Mouse (Mus musculus): ENCODE results near the gene Tex52.

Gene Tex52

DNA sequence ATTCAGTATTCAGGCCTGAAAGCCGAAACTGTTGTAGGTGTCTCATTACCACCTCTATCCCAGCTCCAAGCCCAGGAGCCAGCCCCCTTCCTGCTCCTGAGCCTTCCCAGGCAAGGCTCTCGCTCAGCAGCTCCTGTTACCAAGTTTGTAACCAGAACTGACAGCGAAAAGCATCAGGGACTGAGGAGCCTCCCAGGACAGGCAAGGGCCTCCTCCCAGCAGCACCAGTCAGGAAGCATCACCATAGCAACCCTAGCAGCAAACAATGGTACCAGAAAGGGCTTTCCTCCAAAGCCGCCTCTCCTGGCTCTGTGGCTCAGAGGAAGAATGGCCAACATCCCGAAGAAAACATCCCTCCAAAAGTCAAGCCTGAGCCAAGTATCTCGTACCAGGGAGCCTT lies at the start of gene Tex52, which contains the start of gene Gm44596:
Tex52 (plus strand) TSS at position 265 of the 400 bp plus-strand sequence.
Gm44596 (plus strand) TSS at position 312 of the 400 bp plus-strand sequence.
- DNase-seq (ENCODE audit: low read depth, low spot score), result peak; percentile 86

- peak; percentile 87 for DNase-seq (ENCODE audit: low read depth, low spot score)
These were observed 40.7 kb upstream of the Tex52 start for GRCm38 (mm10) chr6:128334397-128335124.

GRCm38 (mm10) chr6:128337467-128337866 lies 37.8 kb upstream of the Tex52 start:
- DNase-seq (ENCODE audit: low read depth, low spot score), result no peak

DNA sequence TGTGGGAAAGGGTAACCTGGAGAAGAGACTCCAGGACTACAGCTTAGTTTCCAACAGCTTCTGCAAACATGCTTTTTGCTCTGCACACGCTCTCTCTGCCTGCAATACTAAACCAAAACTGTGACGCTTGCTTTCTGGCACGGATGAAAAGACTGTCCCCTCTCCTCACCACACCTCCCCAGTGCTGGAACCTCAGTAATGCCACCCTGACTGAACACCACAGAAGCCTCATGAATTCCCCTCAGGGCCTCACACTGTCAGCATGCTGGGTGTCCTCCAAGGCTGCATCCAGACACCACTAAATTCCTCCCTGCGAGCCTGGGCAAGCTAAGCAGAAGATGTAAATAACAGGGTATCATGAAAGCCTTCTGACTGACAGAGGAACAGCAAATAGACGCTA lies 36.4 kb upstream of the Tex52 start:
- peak; percentile 26 for DNase-seq (ENCODE audit: low read depth, low spot score)

DNA sequence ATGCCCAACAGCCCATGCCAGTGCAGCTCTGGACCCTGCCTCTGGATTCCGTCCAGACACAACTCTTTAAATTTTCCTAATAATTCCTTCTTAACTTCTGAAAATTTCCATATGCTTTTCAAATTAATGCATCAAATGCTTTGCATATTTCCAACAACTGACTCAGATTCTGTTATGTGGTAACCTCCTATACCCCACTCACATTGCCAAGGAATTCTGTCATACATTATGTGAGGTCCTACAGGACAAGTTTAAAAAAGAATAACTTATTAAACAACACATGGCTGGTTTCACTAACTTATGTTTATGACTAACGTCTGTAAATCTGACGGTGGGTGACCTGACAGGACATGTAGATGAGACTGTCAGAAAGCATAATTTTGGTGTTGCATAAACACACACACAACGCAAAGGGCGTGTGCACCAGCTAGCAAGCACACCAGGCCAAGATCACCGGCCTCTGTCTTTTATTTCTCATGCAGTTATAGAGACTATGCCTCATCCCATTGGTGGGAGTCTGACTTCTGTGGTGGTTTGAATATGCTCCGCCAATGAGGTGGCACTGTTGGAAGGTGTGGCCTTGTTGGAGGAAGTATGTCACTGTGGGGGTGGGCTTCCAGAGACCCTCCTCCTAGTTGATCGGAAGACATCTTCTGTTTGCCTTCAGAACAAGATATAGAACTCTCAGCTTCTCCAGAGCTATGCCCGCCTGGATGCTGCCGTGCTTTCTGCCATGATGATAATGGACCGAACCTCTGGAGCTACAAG lies 33.1 kb upstream of the Tex52 start:
- no peak for DNase-seq (ENCODE audit: low read depth, low spot score)

- no peak for DNase-seq (ENCODE audit: low read depth, low spot score)
These were observed 29.6 kb upstream of the Tex52 start for GRCm38 (mm10) chr6:128345623-128346022.

DNA sequence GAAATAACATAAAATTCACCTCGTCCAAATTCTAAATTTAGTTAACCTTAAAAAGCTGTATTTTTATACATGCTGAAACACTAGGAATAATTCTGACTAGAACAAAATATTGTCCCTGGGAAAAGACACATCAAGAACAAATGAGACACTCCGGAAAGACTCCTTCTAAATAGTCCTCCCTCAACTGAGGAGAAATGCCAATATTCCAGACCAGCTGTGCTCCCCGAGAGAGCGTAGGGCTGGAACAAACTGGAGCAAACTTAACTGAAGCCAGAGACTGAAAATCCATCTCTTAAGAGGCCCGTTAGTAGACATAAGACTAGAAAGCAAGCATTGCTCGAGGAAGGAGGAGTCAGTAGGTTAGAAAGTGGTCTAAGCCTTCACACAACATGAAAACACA lies 28.5 kb upstream of the Tex52 start:
- DNase-seq (ENCODE audit: low read depth, low spot score), result peak; percentile 67

- peak; percentile 75 for DNase-seq (ENCODE audit: low read depth, low spot score)
These were observed 25.5 kb upstream of the Tex52 start for GRCm38 (mm10) chr6:128349711-128350110.

- no peak for DNase-seq (ENCODE audit: low read depth, low spot score)
These were observed 21.1 kb upstream of the Tex52 start for GRCm38 (mm10) chr6:128354140-128354539.

DNA sequence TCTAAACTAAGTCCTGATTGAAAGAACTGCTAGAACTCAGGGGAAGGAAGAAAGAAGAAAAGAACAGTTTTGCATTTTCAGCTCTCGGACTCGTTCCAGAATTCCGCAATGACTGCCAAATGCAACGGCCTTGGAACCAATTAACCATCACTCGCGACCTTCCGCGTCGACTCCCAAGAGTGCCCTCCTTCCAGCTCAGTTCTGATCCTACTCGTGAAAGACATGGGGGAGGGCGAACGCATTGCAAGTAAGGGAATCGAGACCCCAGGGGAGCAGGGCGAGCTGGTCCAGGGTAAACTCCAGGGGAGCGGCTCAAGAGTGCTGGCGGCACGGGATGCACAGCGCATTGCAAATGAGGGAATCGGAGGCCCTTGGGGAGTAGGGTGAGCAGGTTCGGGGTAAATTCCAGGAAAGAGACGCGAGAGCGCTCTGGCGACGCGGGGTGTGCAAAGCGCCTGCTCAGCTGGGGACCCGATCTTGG lies 20.0 kb upstream of the Tex52 start:
- DNase-seq (ENCODE audit: low read depth, low spot score), result peak; percentile 65

- peak; percentile 99 for DNase-seq (ENCODE audit: low read depth, low spot score)
These were observed 19.4 kb upstream of the Tex52 start, which contains the start of gene Tulp3 for GRCm38 (mm10) chr6:128355726-128356416. TSS of gene Tulp3 (minus strand) at chr6:128355851.

DNA sequence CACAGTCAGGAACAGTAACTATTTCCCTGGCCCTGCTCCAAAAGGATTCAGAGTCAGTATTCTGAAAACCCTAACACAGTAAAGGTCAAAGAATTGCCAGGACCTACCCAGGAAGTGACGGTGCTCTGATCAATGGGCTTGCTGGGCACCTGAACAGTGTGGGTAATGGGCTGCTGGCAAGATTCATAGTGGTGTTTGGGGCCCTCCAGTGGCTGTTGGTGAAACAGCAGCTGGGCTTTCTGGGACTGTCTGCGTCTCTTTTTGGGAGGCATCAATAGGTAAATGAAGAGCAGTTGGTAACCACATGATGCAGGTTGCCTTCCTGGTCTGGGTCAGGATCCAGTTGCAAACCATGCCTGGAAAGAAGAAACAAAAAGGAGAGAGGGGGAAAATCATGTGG lies 16.3 kb upstream of the Tex52 start:
- DNase-seq (ENCODE audit: low read depth, low spot score), result peak; percentile 65

GRCm38 (mm10) chr6:128361901-128362300 lies 13.4 kb upstream of the Tex52 start:
- no peak for DNase-seq (ENCODE audit: low read depth, low spot score)

- peak; percentile 82 for DNase-seq (ENCODE audit: low read depth, low spot score)
These were observed 12.8 kb upstream of the Tex52 start, which contains the start of the genes Rhno1 and Foxm1 for GRCm38 (mm10) chr6:128362381-128363006. TSS of gene Rhno1 (minus strand) at chr6:128362911. TSS of gene Foxm1 (plus strand) at chr6:128362967.

GRCm38 (mm10) chr6:128363007-128363825 lies 12.0 kb upstream of the Tex52 start:
- peak; percentile 20 for DNase-seq (ENCODE audit: low read depth, low spot score)

- DNase-seq (ENCODE audit: low read depth, low spot score), result no peak
These were observed 10.5 kb upstream of the Tex52 start for GRCm38 (mm10) chr6:128364721-128365120.

DNA sequence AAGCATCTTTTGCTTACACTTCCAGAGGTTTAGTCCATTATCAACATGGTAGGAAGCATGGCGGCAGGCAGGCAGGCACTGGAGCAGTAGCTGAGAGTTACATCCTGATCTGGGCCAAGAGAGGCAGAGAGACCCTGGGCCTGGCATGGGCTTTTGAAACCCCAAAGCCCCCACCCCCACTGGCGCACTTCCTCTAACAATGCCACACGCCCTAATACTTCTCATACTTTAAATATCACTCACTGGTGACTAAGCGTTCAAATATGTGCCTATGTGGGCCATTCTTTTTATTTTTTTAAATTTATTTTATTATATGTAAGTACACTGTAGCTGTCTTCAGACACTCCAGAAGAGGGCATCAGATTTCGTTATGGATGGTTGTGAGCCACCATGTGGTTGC lies 8.8 kb upstream of the Tex52 start:
- no peak for DNase-seq (ENCODE audit: low read depth, low spot score)

DNA sequence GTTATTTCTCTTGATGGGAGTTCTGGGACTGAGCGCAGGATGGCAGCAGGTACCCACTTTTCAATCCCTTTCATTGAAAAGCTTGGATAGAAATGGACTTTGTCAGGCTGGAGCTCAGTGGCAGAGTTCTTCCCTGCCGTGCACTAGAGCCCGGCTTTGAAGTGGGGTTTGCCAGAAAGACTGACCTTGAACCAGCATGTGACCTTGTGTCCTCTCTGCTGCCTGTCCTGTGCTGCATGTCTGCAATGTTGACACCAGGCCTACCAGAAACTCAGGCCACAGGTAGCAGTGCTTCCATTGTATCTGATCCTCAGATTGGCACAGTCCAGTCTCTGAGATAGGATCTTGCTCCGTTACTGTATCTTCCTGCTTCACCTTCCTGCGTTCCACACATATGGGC lies 5.2 kb upstream of the Tex52 start:
- DNase-seq (ENCODE audit: low read depth, low spot score), result no peak

GRCm38 (mm10) chr6:128376371-128377085 lies 1.3 kb downstream of the Tex52 start:
- no peak for DNase-seq (ENCODE audit: low read depth, low spot score)

GRCm38 (mm10) chr6:128379636-128380035 lies 4.4 kb downstream of the Tex52 start:
- DNase-seq (ENCODE audit: low read depth, low spot score), result no peak

All from brain, adult 2 months (tissue).